Mouse (Mus musculus) ovary, postnatal 10 days (tissue): ENCODE data around the gene Pappa.

Experiments used
- DNase-seq: peaks from one replicate; pipeline ENCODE4 v3.0.0; 2022; ENCODE audit warnings: low spot score

Gene Pappa

GRCm38 (mm10) chr4:65123741-65124224, at the start of gene Pappa:
Gene Pappa, plus strand, starts transcription at chr4:65124174.
- no peak for DNase-seq

GRCm38 (mm10) chr4:65077906-65078615, 45.9 kb upstream of the Pappa start:
- no peak for DNase-seq

- DNase-seq, result no peak
These were observed 37.1 kb upstream of the Pappa start for GRCm38 (mm10) chr4:65086864-65087263.

GRCm38 (mm10) chr4:65087592-65087991, 36.4 kb upstream of the Pappa start:
- DNase-seq, result no peak

- no peak for DNase-seq
These were observed 31.8 kb upstream of the Pappa start for GRCm38 (mm10) chr4:65092191-65092590.

- no peak for DNase-seq
These were observed 3.6 kb upstream of the Pappa start for GRCm38 (mm10) chr4:65120329-65120728.

GRCm38 (mm10) chr4:65122841-65123240, 1.1 kb upstream of the Pappa start:
- no peak for DNase-seq

GRCm38 (mm10) chr4:65124369-65125151, 586 bp downstream of the Pappa start:
- DNase-seq, result no peak

- DNase-seq, result no peak
These were observed 1.7 kb downstream of the Pappa start for GRCm38 (mm10) chr4:65125341-65126332.

- no peak for DNase-seq
These were observed 2.7 kb downstream of the Pappa start for GRCm38 (mm10) chr4:65126451-65127290.

GRCm38 (mm10) chr4:65127291-65127590, 3.3 kb downstream of the Pappa start:
- DNase-seq, result no peak

- no peak for DNase-seq
These were observed 8.7 kb downstream of the Pappa start for GRCm38 (mm10) chr4:65132657-65133056.

GRCm38 (mm10) chr4:65134358-65134757, 10.4 kb downstream of the Pappa start:
- DNase-seq, result no peak

GRCm38 (mm10) chr4:65135109-65135508, 11.1 kb downstream of the Pappa start:
- DNase-seq, result no peak

- no peak for DNase-seq
These were observed 12.6 kb downstream of the Pappa start for GRCm38 (mm10) chr4:65136541-65136940.

- no peak for DNase-seq
These were observed 23.0 kb downstream of the Pappa start for GRCm38 (mm10) chr4:65146936-65147335.

- DNase-seq, result no peak
These were observed 29.6 kb downstream of the Pappa start for GRCm38 (mm10) chr4:65153601-65154000.

- DNase-seq, result no peak
These were observed 32.3 kb downstream of the Pappa start for GRCm38 (mm10) chr4:65156231-65156630.

GRCm38 (mm10) chr4:65158651-65159050, 34.7 kb downstream of the Pappa start:
- no peak for DNase-seq

GRCm38 (mm10) chr4:65159481-65159880, 35.5 kb downstream of the Pappa start:
- no peak for DNase-seq

GRCm38 (mm10) chr4:65163698-65164097, 39.7 kb downstream of the Pappa start:
- no peak for DNase-seq
